Mouse (Mus musculus) stomach, postnatal 0 days (tissue): Measurements from ENCODE around the gene Nt5dc2. TPM values are rescaled to one million over a fixed set of nuclear protein-coding genes. Genes with fewer than 3 reads are reported as not detected.

Source experiments
- ATAC-seq: fragments of 200-750 bp; cut with Nextera tagmentation; 2 replicates; pipeline ENCODE4 v1.8.0; 2017; ENCODE audit not compliant: low FRiP score, low TSS enrichment
- DNase-seq: peaks from one replicate; pipeline ENCODE4 v3.0.0-alpha.2; 2016; ENCODE audit warnings: low spot score
- H3K27ac ChIP-seq: fragments of 300-500 bp; sonication (generic); replicated peaks from 2 replicates; pipeline ENCODE4 v1.5.1; 2014; ENCODE audit warnings: mild to moderate bottlenecking, control low read depth
- H3K27me3 ChIP-seq: fragments of 300-500 bp; sonication (generic); 2 replicates; pipeline ENCODE4 v1.6.1; 2014; ENCODE audit warnings: low read length; ENCODE audit not compliant: control insufficient read depth, insufficient read depth
- H3K36me3 ChIP-seq: fragments of 300-500 bp; sonication (generic); 2 replicates; pipeline ENCODE4 v1.6.1; 2014; ENCODE audit warnings: low read length, mixed read lengths; ENCODE audit not compliant: control insufficient read depth, insufficient read depth
- H3K4me1 ChIP-seq: fragments of 300-500 bp; sonication (generic); replicated peaks from 2 replicates; pipeline ENCODE4 v1.6.1; 2014; ENCODE audit warnings: antibody characterized with exemption; ENCODE audit not compliant: control insufficient read depth, insufficient read depth
- H3K4me2 ChIP-seq: fragments of 300-500 bp; sonication (generic); replicated peaks from 2 replicates; pipeline ENCODE4 v1.6.1; 2014; ENCODE audit warnings: low read depth, mild to moderate bottlenecking, control low read depth, moderate library complexity
- H3K4me3 ChIP-seq: fragments of 300-500 bp; sonication (generic); 2 replicates; pipeline ENCODE4 v1.5.1; 2014; ENCODE audit warnings: low read depth, low read length, control low read depth
- H3K9ac ChIP-seq: fragments of 300-500 bp; sonication (generic); 2 replicates; pipeline ENCODE4 v1.6.1; 2014; ENCODE audit warnings: mild to moderate bottlenecking, low read length, control low read depth, mixed read lengths
- H3K9me3 ChIP-seq: fragments of 300-500 bp; sonication (generic); 2 replicates; pipeline ENCODE4 v1.6.1; 2016; ENCODE audit warnings: low read length; ENCODE audit not compliant: control insufficient read depth
- CTCF ChIP-seq: IDR thresholded peaks from 2 replicates; pipeline ENCODE4 v1.5.1; 2016; ENCODE audit warnings: antibody characterized with exemption, low read depth, mild to moderate bottlenecking, moderate library complexity
- EP300 ChIP-seq: optimal IDR thresholded peaks from 2 replicates; pipeline ENCODE3; 2016; ENCODE audit warnings: antibody characterized with exemption
- WGBS: fragments of 180-500 bp; shearing (Covaris S2); extraction: QIAGEN DNeasy Blood & Tissue Kit; methylation state at CpG from one replicate; pipeline ENCODE4 v1.1.7; 2014; 5-methylcytosine and 5-hydroxymethylcytosine counted together
- polyA plus RNA-seq: library from polyadenylated mRNA; unstranded; fragments of >200 nt; fragmentation: Nextera tagmentation; extraction: Ambion mirVana; gene quantifications from 2 replicates; pipeline ENCODE4 v1.2.1, GENCODE M21; 2015

The Nt5dc2 gene
- polyA plus RNA-seq, 1 experiment from 2014 or later = 65.3 TPM

DNA sequence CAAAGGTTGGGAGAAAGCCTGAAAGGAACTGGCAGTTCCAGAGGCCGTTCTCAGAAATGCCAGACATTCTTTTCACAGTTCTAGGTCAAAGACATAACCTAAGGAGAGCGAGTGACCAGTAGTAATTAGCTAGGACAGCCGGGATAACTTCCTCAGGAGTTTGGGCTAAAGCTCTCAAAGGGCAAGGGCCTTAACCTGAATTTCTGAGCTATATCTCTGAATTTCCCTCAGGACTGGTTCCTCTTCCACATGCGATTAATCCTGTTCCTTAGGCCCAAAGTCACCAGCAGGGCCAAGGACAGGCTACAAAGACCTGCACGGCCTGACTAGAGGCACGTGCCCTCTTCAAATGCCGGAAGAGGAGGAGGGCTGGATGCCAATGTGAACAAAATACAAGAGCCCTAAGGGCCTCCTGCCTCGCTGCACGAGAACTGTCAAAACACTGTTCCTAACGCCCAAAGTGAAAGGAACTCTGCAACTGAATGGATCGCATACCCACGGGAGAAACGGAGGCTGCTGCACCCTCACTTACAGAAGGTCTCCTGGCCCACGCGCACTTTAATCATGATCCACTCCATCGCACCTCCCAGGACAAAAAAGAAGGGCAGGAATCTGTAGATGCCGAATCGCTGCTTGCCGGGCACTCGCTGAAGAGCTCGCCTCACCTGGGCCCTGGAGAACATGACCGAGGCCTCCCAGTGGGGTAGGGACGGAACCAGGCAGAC lies 2.6 kb upstream of the Nt5dc2 start:
- H3K9ac ChIP-seq = peak overlapping the region; percentile 67
- peaks cover 6% of the 10 kb centered on the region; the same call in 1 of the 2 replicates for H3K4me1 ChIP-seq
- TF ChIP-seq EP300 (no peak), CTCF (no peak)
- ATAC-seq (peak; percentile 20), DNase-seq (peak; percentile 65)
- H3K36me3 ChIP-seq = no peaks in the 10 kb centered on the region; the same call in 1 of the 2 replicates
- H3K27me3 ChIP-seq = no peaks in the 10 kb centered on the region
- H3K27ac ChIP-seq = peak overlapping the region; percentile 85
- WGBS = under 1% methylated on average over 23 of the region's 23 CpGs
- peak overlapping the region; percentile 63 for H3K4me2 ChIP-seq
- H3K4me3 ChIP-seq = peak overlapping the region; percentile 70
- H3K9me3 ChIP-seq = no peaks in the 10 kb centered on the region

DNA sequence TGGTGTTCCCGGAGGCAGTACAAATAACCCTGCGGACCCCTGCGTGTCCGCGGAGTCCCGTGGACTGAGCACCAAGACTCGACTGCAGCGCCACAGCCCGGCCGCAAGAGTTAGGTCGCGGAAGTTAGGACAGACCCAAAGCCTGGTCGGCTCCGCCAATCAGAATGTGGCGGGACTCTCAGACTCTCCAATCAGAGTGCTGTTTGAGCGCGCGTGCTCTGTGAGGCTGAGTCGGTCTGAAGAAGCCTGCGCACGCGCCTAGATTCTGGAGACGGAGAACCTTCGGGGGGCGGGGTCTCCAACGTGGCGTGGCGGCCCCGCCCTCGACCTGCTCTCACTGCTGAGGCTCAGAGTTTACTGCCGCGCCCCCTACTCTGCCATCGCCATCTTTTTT lies 2.0 kb upstream of the Nt5dc2 start, which contains the start of gene Smim4:
Gene Smim4 (minus strand): TSS at position 131 of the 394 bp plus-strand sequence.
- WGBS = under 1% methylated on average over 33 of the region's 33 CpGs
- peaks cover 6% of the 10 kb centered on the region; the same call in 1 of the 2 replicates for H3K4me1 ChIP-seq
- H3K27ac ChIP-seq = peak within 1 kb of the TSS; percentile 85
- H3K27me3 ChIP-seq = no peaks in the 10 kb centered on the region
- DNase-seq = peak; percentile 97
- H3K9ac ChIP-seq = peak within 1 kb of the TSS; percentile 67
- TF ChIP-seq CTCF (peak; percentile 74), EP300 (no peak)
- ATAC-seq = peak; percentile 96
- no peaks in the 10 kb centered on the region for H3K36me3 ChIP-seq
- peak within 1 kb of the TSS; percentile 63 for H3K4me2 ChIP-seq
- no peaks in the 10 kb centered on the region for H3K9me3 ChIP-seq
- H3K4me3 ChIP-seq = peak within 1 kb of the TSS; percentile 70

DNA sequence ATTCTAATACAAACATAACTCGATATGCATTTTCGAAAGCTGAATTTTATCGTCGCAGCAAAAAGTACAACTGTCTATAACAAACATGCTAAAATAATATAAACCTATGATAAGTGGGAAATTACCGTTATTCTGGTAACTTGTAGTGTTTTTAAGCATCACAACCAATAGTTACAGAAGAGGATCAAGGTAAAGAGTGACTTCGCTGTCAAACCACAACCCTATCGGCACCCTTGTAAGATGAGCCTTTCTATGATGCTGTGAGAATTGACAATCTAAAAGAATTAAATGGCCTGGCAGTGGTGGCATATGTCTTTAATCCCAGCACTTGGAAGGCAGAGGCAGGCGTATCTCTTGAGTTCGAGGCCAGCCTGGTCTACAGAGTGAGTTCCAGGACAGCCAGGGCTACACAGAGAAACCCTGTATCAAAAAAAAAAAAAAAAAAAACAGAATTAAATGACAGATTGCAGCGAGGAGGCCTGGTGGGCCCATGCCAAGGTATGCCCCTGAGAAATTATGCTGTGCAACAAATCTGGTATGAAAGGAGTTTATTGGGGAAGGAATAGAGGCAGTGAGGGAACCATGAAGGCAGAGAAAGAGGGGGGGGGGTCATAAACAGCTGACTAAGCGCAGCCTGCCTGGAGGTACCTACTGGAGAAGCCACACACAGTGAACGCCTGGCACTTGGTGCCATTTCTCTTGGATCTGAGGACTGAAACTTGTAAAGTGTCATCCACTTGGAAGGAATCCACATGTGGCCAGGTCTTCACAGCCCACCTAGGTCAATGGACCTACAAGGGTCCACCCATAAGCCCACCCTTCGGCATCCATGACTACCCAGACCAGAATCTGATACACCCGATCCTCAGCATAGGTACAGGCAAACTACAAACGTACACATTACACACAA lies 1.3 kb upstream of the Nt5dc2 start:
- Histone ChIP-seq H3K27me3 (no peaks in the 10 kb centered on the region), H3K9ac (no peak overlapping the region), H3K9me3 (no peaks in the 10 kb centered on the region), H3K4me2 (peak overlapping the region; percentile 63), H3K27ac (peak overlapping the region; percentile 71), H3K4me1 (peaks cover 10% of the 10 kb centered on the region), H3K4me3 (peak overlapping the region; percentile 70; the same call in 1 of the 2 replicates), H3K36me3 (no peaks in the 10 kb centered on the region)
- DNase-seq (peak; percentile 12), ATAC-seq (no peak)
- TF ChIP-seq CTCF = no peak
- no peak for TF ChIP-seq EP300
- 62% methylated on average over 15 of the region's 15 CpGs for WGBS

DNA sequence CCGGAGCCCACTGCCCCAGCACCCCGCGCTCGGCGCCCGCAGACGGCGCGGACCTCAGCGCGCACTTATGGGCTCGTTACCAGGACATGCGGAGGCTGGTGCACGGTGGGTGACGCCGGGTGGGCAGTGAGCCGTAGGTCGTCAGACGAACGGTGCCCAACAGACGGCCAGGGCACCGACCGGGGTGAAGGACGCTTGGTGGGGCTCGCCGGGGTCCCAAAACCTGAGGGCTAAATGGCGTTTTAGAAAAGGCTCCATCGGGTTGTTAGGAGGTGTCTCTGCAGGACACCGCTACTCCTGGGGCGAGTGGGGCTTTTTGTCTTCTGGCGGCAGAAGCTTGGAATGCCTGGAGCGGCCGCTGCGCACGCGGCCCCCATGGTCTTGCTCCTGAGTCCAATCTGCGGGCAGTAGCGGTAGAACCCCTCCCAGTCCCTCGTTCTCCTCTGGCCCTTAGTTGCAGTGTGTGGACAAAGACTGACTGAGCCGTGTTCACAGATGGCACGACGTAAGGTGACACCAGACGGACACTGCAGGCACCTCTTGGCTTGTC lies 494 bp downstream of the Nt5dc2 start:
- Histone ChIP-seq H3K27me3 (no peaks in the 10 kb centered on the region), H3K9ac (peak overlapping the region; percentile 74), H3K9me3 (no peaks in the 10 kb centered on the region), H3K36me3 (peaks cover 6% of the 10 kb centered on the region), H3K4me3 (peak overlapping the region; percentile 65), H3K27ac (peak overlapping the region; percentile 71), H3K4me1 (peaks cover 10% of the 10 kb centered on the region), H3K4me2 (peak overlapping the region; percentile 87)
- DNase-seq (peak; percentile 41), ATAC-seq (no peak)
- under 1% methylated on average over 39 of the region's 43 CpGs for WGBS
- TF ChIP-seq CTCF (no peak), EP300 (no peak)

DNA sequence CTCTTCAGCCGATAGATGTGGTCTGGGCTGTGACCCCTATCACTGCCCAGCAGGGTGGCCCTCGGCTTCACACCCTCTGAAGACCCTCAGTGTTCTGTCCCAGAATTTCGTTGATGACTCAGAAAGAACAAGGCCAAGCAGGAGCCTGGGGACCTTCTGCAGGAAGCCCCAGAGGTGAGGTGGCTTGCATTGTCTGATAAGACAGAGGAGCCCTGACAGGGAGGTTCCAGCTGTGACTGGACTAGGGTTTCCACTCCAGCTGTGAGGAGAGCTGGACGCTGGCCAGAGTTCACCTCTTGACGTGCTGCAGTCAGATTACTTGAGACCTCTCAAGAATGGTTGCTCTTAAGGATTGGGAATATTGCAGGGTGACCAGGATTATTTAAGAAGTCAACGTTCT lies 1.2 kb downstream of the Nt5dc2 start:
- H3K4me1 ChIP-seq = peaks cover 10% of the 10 kb centered on the region
- peak overlapping the region; percentile 65 for H3K4me3 ChIP-seq
- H3K4me2 ChIP-seq = peak overlapping the region; percentile 87
- no peak overlapping the region for H3K27ac ChIP-seq
- TF ChIP-seq EP300 = no peak
- DNase-seq (peak; percentile 25), ATAC-seq (no peak)
- H3K9ac ChIP-seq = peak overlapping the region; percentile 74
- no peaks in the 10 kb centered on the region for H3K9me3 ChIP-seq
- no peaks in the 10 kb centered on the region for H3K27me3 ChIP-seq
- peaks cover 6% of the 10 kb centered on the region for H3K36me3 ChIP-seq
- WGBS = 6% methylated on average over 6 of the region's 6 CpGs
